Mouse (Mus musculus): ENCODE data around the gene Rsbn1l.

- no peak for TF ChIP-seq CTCF (IDR thresholded peaks at IDR 0.05; ENCODE audit: control insufficient read depth, insufficient read depth, insufficient read length)
- no peak for TF ChIP-seq USF1 (IDR thresholded peaks at IDR 0.05; ENCODE audit: low read depth)
These were observed 4.4 kb downstream of the Rsbn1l start for GRCm38 (mm10) chr5:20951666-20952281.
